Mouse (Mus musculus) erythroblast, embryonic 14.5 days (primary cell): ENCODE measurements around the gene Obp2a.

Source experiments
- GATA1 ChIP-seq: IDR thresholded peaks from 2 replicates; pipeline ENCODE4 v1.6.1; 2012; ENCODE audit warnings: low read length, inconsistent platforms, mixed read lengths
- TAL1 ChIP-seq: IDR thresholded peaks from 3 replicates; pipeline ENCODE4 v1.6.1; 2012; ENCODE audit warnings: low read length, inconsistent platforms, mixed read lengths

GRCm38 (mm10) chr2:25686941-25687340, 12.9 kb upstream of the Obp2a start:
- TF ChIP-seq GATA1 (no peak), TAL1 (no peak)
